Mouse (Mus musculus): Measurements from ENCODE around the gene Gcdh.

DNA sequence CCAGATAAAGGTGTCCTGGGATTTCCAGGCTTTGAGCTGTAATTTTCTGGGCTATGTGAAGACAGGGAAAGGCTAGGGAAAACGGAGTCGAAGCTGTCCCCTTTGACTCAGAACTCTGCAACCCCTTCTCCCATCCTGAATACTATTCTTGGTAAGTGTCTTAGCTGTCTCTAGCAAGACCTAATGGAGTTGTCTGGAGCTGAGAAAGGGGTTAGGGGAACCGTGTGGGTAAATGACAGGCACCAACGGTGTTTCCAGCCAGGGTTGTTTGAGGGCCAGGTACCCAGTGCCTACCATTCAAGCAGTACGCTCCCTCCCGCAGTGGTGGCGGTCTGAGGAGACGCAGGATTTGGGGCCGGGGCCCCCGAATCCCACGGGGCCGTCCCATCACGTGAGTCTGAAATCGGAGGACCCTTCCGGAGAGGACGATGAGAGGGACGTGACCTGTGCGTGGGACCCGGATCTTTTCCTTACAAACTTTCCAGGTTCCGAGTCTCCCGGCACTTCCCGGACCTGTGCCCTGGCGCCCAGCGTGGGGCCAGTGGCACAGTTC, 8.7 kb upstream of the Gcdh start:
- TF ChIP-seq GATA1 (IDR thresholded peaks at IDR 0.05; ENCODE audit: borderline replicate concordance, low read length) (no peak), FLI1 (IDR thresholded peaks at IDR 0.05; ENCODE audit: low read length) (no peak)

Measured in megakaryocyte, embryonic 14.5 days (primary cell).